Mouse (Mus musculus) embryonic stem cell, embryonic (primary cell): ENCODE results near the gene Nme4.

ENCODE experiments used
- CTCF ChIA-PET, 4 experiments: fragments of 300-600 bp in 2 of 4; fragments of 350-600 bp in 2 of 4; sonication (Branson Sonifier 250); formaldehyde crosslinking; loops; one replicate each; lab custom pipeline; 2022; ENCODE audit warnings: inconsistent platforms in 2 of 4; lab: Charles Lee
- POLR2A ChIA-PET, 4 experiments: fragments of 300-600 bp in 2 of 4; fragments of 350-600 bp in 2 of 4; sonication (Branson Sonifier 250); formaldehyde crosslinking; loops; one replicate each; lab custom pipeline; 2022; ENCODE audit warnings: antibody characterized with exemption in 4 of 4, inconsistent platforms in 1 of 4; lab: Charles Lee

Gene Nme4

GRCm38 (mm10) chr17:26057787-26058567 lies 37.4 kb downstream of the Nme4 start:
- CTCF ChIA-PET = interaction anchor here in 2 of 4 experiments (0.5 to 2.0 kb wide), 4 partner anchors 10 to 48 kb away, joined by 3 to 5 read pairs (median 4); no protein-coding TSS in a partner anchor
- POLR2A ChIA-PET = interaction anchor here in 3 of 4 experiments (0.6 to 10.8 kb wide), 9 partner anchors 8 to 1752 kb away, joined by 3 to 79 read pairs (median 4); partner anchors contain the start of genes Rab11fip3 (in 2 of the 3) and Nme4 (in 1 of the 3)

GRCm38 (mm10) chr17:26057278-26057677 lies 38.1 kb downstream of the Nme4 start:
- ChIA-PET CTCF (interaction anchor here in 3 of 4 experiments (0.6 to 2.0 kb wide), 8 partner anchors 10 to 174 kb away, joined by 3 to 16 read pairs (median 3); no protein-coding TSS in a partner anchor), POLR2A (interaction anchor here in 3 of 4 experiments (0.5 to 10.8 kb wide), 10 partner anchors 9 to 871 kb away, joined by 3 to 79 read pairs (median 4); partner anchors contain the start of genes Rab11fip3 (in 2 of the 3) and Nme4 (in 1 of the 3))

- POLR2A ChIA-PET = interaction anchor here in 3 of 4 experiments (0.9 to 10.8 kb wide), 10 partner anchors 9 to 69 kb away, joined by 3 to 79 read pairs (median 4); partner anchors contain the start of genes Rab11fip3 (in 2 of the 3), Capn15 (in 1 of the 3) and Decr2 (in 1 of the 3)
- CTCF ChIA-PET = interaction anchor here in 2 of 4 experiments (0.6 to 2.8 kb wide), 3 partner anchors 35 to 213 kb away, joined by 5 to 7 read pairs (median 5); partner anchors contain the start of gene Decr2 (in 1 of the 2)
Measured at GRCm38 (mm10) chr17:26055164-26055563, 40.2 kb downstream of the Nme4 start.

GRCm38 (mm10) chr17:26054133-26054845 lies 41.1 kb downstream of the Nme4 start:
- CTCF ChIA-PET = interaction anchor here (0.5 to 2.8 kb wide), 15 partner anchors 13 to 214 kb away, joined by 3 to 16 read pairs (median 5); partner anchors contain the start of gene Decr2 (in 2 of the 4)
- POLR2A ChIA-PET = interaction anchor here in 3 of 4 experiments (1.0 to 10.8 kb wide), 14 partner anchors 9 to 69 kb away, joined by 3 to 79 read pairs (median 4); partner anchors contain the start of genes Rab11fip3 (in 3 of the 3), Capn15 (in 2 of the 3) and Decr2 (in 1 of the 3)

- CTCF ChIA-PET = interaction anchor here in 3 of 4 experiments (0.6 to 2.8 kb wide), 5 partner anchors 11 to 1908 kb away, joined by 3 to 7 read pairs (median 6); partner anchors contain the start of gene Decr2 (in 1 of the 3)
- POLR2A ChIA-PET = interaction anchor here in 2 of 4 experiments (0.8 to 10.8 kb wide), 6 partner anchors 10 to 35 kb away, joined by 3 to 79 read pairs (median 4); partner anchors contain the start of gene Rab11fip3 (in 2 of the 2)
Measured at GRCm38 (mm10) chr17:26052706-26053105, 42.7 kb downstream of the Nme4 start.

GRCm38 (mm10) chr17:26052074-26052473 lies 43.3 kb downstream of the Nme4 start:
- ChIA-PET CTCF (interaction anchor here in 2 of 4 experiments (0.6 to 1.2 kb wide), 2 partner anchors 11 to 38 kb away, joined by 3 to 5 read pairs; partner anchors contain the start of gene Decr2 (in 1 of the 2)), POLR2A (interaction anchor here in 2 of 4 experiments (1.2 to 10.8 kb wide), 5 partner anchors 8 to 35 kb away, joined by 3 to 79 read pairs (median 4); partner anchors contain the start of gene Rab11fip3 (in 1 of the 2))

- ChIA-PET POLR2A (interaction anchor here in 2 of 4 experiments (0.6 to 2.3 kb wide), 9 partner anchors 9 to 903 kb away, joined by 3 to 8 read pairs (median 4); partner anchors contain the start of genes Luc7l (in 1 of the 2) and Rab11fip3 (in 1 of the 2)), CTCF (interaction anchor here in 3 of 4 experiments (0.6 to 1.2 kb wide), 3 partner anchors 11 to 169 kb away, joined by 3 to 4 read pairs (median 3); no protein-coding TSS in a partner anchor)
Measured at GRCm38 (mm10) chr17:26048118-26048517, 47.3 kb downstream of the Nme4 start.

GRCm38 (mm10) chr17:26046253-26046997 lies 49.0 kb downstream of the Nme4 start:
- ChIA-PET CTCF (interaction anchor here in 1 of 4 experiments (0.6 kb wide), 1 partner anchor 15 kb away, joined by 3 read pairs; no protein-coding TSS in a partner anchor), POLR2A (interaction anchor here in 3 of 4 experiments (0.5 to 2.3 kb wide), 4 partner anchors 8 to 497 kb away, joined by 3 to 7 read pairs (median 4); no protein-coding TSS in a partner anchor)

- POLR2A ChIA-PET = interaction anchor here in 1 of 4 experiments (1.5 kb wide), 1 partner anchor 9 kb away, joined by 3 read pairs; no protein-coding TSS in a partner anchor
- CTCF ChIA-PET = interaction anchor here in 2 of 4 experiments (0.5 to 0.6 kb wide), 2 partner anchors 17 to 36 kb away, joined by 3 to 4 read pairs; no protein-coding TSS in a partner anchor
Measured at GRCm38 (mm10) chr17:26045285-26045684, 50.1 kb downstream of the Nme4 start.

GRCm38 (mm10) chr17:26043249-26043636 lies 52.2 kb downstream of the Nme4 start:
- ChIA-PET POLR2A (interaction anchor here in 1 of 4 experiments (1.6 kb wide), 1 partner anchor 26 kb away, joined by 5 read pairs; the partner anchor contains the start of gene Rab11fip3), CTCF (interaction anchor here in 3 of 4 experiments (0.9 to 1.1 kb wide), 3 partner anchors 31 to 33 kb away, joined by 3 read pairs; no protein-coding TSS in a partner anchor)

- POLR2A ChIA-PET = interaction anchor here in 2 of 4 experiments (1.0 to 2.0 kb wide), 3 partner anchors 12 to 26 kb away, joined by 3 to 7 read pairs (median 5); partner anchors contain the start of gene Rab11fip3 (in 1 of the 2)
Measured at GRCm38 (mm10) chr17:26042599-26043248, 52.7 kb downstream of the Nme4 start.

More at GRCm38 (mm10) chr17:26042599-26043248, 52.7 kb downstream of the Nme4 start:
- CTCF ChIA-PET = interaction anchor here in 3 of 4 experiments (0.9 to 1.1 kb wide), 3 partner anchors 31 to 33 kb away, joined by 3 read pairs; no protein-coding TSS in a partner anchor
